Mouse (Mus musculus) liver, embryonic 14.5 days (tissue): Measurements from ENCODE around the gene Sipa1l3. TPM values are rescaled to one million over a fixed set of nuclear protein-coding genes. Genes with fewer than 3 reads are reported as not detected.

Experiments used
- ATAC-seq: fragments of 200-750 bp; cut with Nextera tagmentation; 2 replicates; pipeline ENCODE4 v1.8.0; 2017; ENCODE audit warnings: moderate number of reproducible peaks, mild to moderate bottlenecking, moderate library complexity; ENCODE audit not compliant: insufficient read depth
- DNase-seq, 3 experiments: peaks; one replicate each; pipeline ENCODE4 v3.0.0-alpha.2; 2012 to 2013; ENCODE audit warnings: low read depth in 3 of 3, low spot score in 3 of 3
- H3K27ac ChIP-seq: fragments of 300-500 bp; sonication (generic); 2 replicates; pipeline ENCODE4 v1.5.1; 2014; ENCODE audit warnings: moderate library complexity, mild to moderate bottlenecking, control low read depth, inconsistent platforms
- H3K27me3 ChIP-seq: fragments of 300-500 bp; sonication (generic); 2 replicates; pipeline ENCODE4 v1.6.1; 2014; ENCODE audit warnings: mild to moderate bottlenecking, low read length, moderate library complexity; ENCODE audit not compliant: control insufficient read depth, insufficient read depth
- H3K36me3 ChIP-seq: fragments of 300-500 bp; sonication (generic); replicated peaks from 2 replicates; pipeline ENCODE4 v1.6.1; 2014; ENCODE audit warnings: low read depth; ENCODE audit not compliant: control insufficient read depth, insufficient read depth
- H3K4me1 ChIP-seq, 2 experiments: fragments of 200-500 bp in 1 of 2; fragments of 300-500 bp in 1 of 2; sonication (generic) in 1 of 2; replicated peaks; 2 replicates each; pipeline ENCODE4 v1.6.1; 2012 to 2014; ENCODE audit warnings: antibody characterized with exemption in 1 of 2, inconsistent platforms in 1 of 2, low read length in 1 of 2; ENCODE audit not compliant: control insufficient read depth in 2 of 2, insufficient read depth in 2 of 2
- H3K4me2 ChIP-seq: fragments of 300-500 bp; sonication (generic); 2 replicates; pipeline ENCODE4 v1.6.1; 2014; ENCODE audit warnings: low read depth, mild to moderate bottlenecking, control low read depth, moderate library complexity
- H3K4me3 ChIP-seq, 2 experiments: fragments of 200-500 bp in 1 of 2; fragments of 300-500 bp in 1 of 2; sonication (generic) in 1 of 2; 2 replicates each; pipeline ENCODE4 v1.5.1; 2012 to 2014; ENCODE audit warnings: low read depth in 2 of 2, low read length in 2 of 2, mild to moderate bottlenecking in 2 of 2, control low read depth in 1 of 2, inconsistent platforms in 1 of 2, moderate library complexity in 1 of 2; ENCODE audit not compliant: insufficient read depth in 1 of 2
- H3K9ac ChIP-seq: fragments of 300-500 bp; sonication (generic); replicated peaks from 2 replicates; pipeline ENCODE4 v1.6.1; 2014; ENCODE audit warnings: mild to moderate bottlenecking, control low read depth, moderate library complexity
- H3K9me3 ChIP-seq: fragments of 300-500 bp; sonication (generic); 2 replicates; pipeline ENCODE4 v1.6.1; 2016; ENCODE audit warnings: low read length, mixed read lengths; ENCODE audit not compliant: control insufficient read depth
- CTCF ChIP-seq: IDR thresholded peaks from 2 replicates; pipeline ENCODE4 v1.5.1; 2016; ENCODE audit warnings: antibody characterized with exemption, low read depth, control low read depth
- EP300 ChIP-seq: IDR thresholded peaks from 2 replicates; pipeline ENCODE4 v1.6.1; 2016; ENCODE audit warnings: antibody characterized with exemption, low read depth
- WGBS: fragments of 180-500 bp; shearing (Covaris S2); extraction: QIAGEN DNeasy Blood & Tissue Kit; methylation state at CpG from one replicate; pipeline ENCODE4 v1.1.7; 2014; ENCODE audit not compliant: insufficient replicate concordance; 5-methylcytosine and 5-hydroxymethylcytosine counted together
- polyA plus RNA-seq, 2 experiments: library from polyadenylated mRNA; depleted of rRNA in 1 of 2; stranded (reverse) in 1 of 2; unstranded in 1 of 2; fragments of >200 nt; fragmentation: Nextera tagmentation in 1 of 2; extraction: Ambion mirVana in 1 of 2; gene quantifications; 2 replicates each; pipeline versions ENCODE4 v1.2.1 to v1.2.3; 2012 to 2014

Sipa1l3 gene
- polyA plus RNA-seq, 2 experiments, result 1.8 to 4.9 TPM

- Histone ChIP-seq H3K4me1 (peaks cover 0 to 7% of the 10 kb centered on the region in 2 experiments; a peak in 2 of 4 replicates), H3K9ac (no peak overlapping the region), H3K4me2 (no peak overlapping the region), H3K36me3 (no peaks in the 10 kb centered on the region), H3K4me3 (no peak overlapping the region), H3K27me3 (no peaks in the 10 kb centered on the region), H3K9me3 (no peaks in the 10 kb centered on the region), H3K27ac (no peak overlapping the region)
- no peak for DNase-seq
- 59% methylated on average over 3 of the region's 3 CpGs for WGBS
- ATAC-seq, result no peak
- TF ChIP-seq EP300, result no peak
These were observed 121.0 kb downstream of the Sipa1l3 start for GRCm38 (mm10) chr7:29397486-29397885.

GRCm38 (mm10) chr7:29396943-29397340 is 121.5 kb downstream of the Sipa1l3 start:
- Histone ChIP-seq H3K9me3 (no peaks in the 10 kb centered on the region), H3K4me3 (no peak overlapping the region), H3K27ac (no peak overlapping the region), H3K36me3 (no peaks in the 10 kb centered on the region), H3K4me1 (peaks cover 0 to 8% of the 10 kb centered on the region in 2 experiments; a peak in 2 of 4 replicates), H3K27me3 (no peaks in the 10 kb centered on the region), H3K4me2 (no peak overlapping the region), H3K9ac (no peak overlapping the region)
- no peak for TF ChIP-seq CTCF
- TF ChIP-seq EP300, result no peak
- WGBS, result 83% methylated on average over 16 of the region's 16 CpGs
- no peak for ATAC-seq
- DNase-seq, result no peak

GRCm38 (mm10) chr7:29396216-29396942 is 122.1 kb downstream of the Sipa1l3 start:
- peaks cover 0 to 8% of the 10 kb centered on the region in 2 experiments; a peak in 2 of 4 replicates for H3K4me1 ChIP-seq
- no peak overlapping the region for H3K9ac ChIP-seq
- H3K36me3 ChIP-seq, result no peaks in the 10 kb centered on the region
- 74% methylated on average over 12 of the region's 12 CpGs for WGBS
- no peak overlapping the region for H3K27ac ChIP-seq
- DNase-seq (no peak), ATAC-seq (no peak)
- no peak overlapping the region for H3K4me2 ChIP-seq
- no peaks in the 10 kb centered on the region for H3K27me3 ChIP-seq
- H3K9me3 ChIP-seq, result no peaks in the 10 kb centered on the region
- TF ChIP-seq CTCF (no peak), EP300 (no peak)
- H3K4me3 ChIP-seq, result no peak overlapping the region

- WGBS, result 68% methylated on average over 4 of the region's 4 CpGs
- no peak for ATAC-seq
- H3K4me3 ChIP-seq, result no peak overlapping the region
- no peaks in the 10 kb centered on the region for H3K36me3 ChIP-seq
- DNase-seq, result no peak
- no peak overlapping the region for H3K9ac ChIP-seq
- no peaks in the 10 kb centered on the region for H3K27me3 ChIP-seq
- no peak overlapping the region for H3K27ac ChIP-seq
- H3K4me1 ChIP-seq, result peaks cover 0 to 8% of the 10 kb centered on the region in 2 experiments; a peak in 2 of 4 replicates
- H3K9me3 ChIP-seq, result no peaks in the 10 kb centered on the region
- no peak for TF ChIP-seq EP300
- TF ChIP-seq CTCF, result no peak
- no peak overlapping the region for H3K4me2 ChIP-seq
These were observed 123.3 kb downstream of the Sipa1l3 start for GRCm38 (mm10) chr7:29395179-29395578.

GRCm38 (mm10) chr7:29393292-29393691 is 125.1 kb downstream of the Sipa1l3 start:
- no peak overlapping the region for H3K9ac ChIP-seq
- H3K9me3 ChIP-seq, result no peaks in the 10 kb centered on the region
- WGBS, result 72% methylated on average over 10 of the region's 10 CpGs
- H3K4me2 ChIP-seq, result no peak overlapping the region
- ATAC-seq, result no peak
- no peaks in the 10 kb centered on the region for H3K27me3 ChIP-seq
- H3K4me1 ChIP-seq, result peaks cover 0 to 8% of the 10 kb centered on the region in 2 experiments; a peak in 2 of 4 replicates
- no peaks in the 10 kb centered on the region for H3K36me3 ChIP-seq
- no peak overlapping the region for H3K4me3 ChIP-seq
- H3K27ac ChIP-seq, result no peak overlapping the region
- TF ChIP-seq CTCF (no peak), EP300 (no peak)
- no peak for DNase-seq
